Mouse (Mus musculus): ENCODE measurements at regions not wholly inside any gene's neighbourhood (a gene's known extent, or its start where the extent isn't known, plus 50 kb on each side); places are given as distances from the start of the nearest gene placed in this dataset.

DNA sequence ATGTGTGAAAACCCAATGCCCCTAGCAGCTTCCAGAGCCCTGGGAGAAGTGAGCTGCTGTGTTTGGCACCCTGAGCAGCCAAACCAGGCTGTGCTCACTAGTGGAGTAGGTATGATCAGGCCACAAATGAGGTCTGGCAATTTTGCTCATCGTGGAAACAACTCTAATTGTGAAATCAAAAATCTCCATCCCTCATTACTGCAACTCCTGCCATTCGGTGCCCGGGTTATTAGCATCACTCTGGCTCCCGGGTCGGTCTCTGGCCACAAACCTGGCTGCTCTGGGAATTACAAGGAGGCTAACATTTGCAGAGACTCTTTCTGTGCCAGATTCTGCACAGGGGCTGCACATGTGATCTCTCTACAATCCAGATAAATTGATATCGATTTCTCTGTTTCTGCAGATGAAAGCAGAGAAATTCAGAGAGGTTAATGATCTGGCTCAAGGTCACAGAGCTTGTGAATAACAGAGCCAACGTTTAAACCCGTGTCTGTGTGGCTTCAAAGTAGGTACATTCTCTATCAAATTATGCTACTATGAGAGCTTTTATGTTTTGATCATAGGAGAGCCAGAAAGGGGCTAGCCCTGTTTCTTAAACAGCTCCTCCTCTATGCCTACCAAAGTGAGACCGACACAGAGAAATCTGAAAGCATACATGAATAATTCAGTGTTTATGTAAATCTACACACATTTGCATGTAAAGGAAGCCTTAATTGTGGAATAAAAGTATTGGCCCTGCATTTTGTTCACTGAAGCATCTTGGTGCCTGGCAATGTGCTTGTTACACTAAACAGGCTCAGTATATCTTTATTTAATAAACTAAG is 398.7 kb upstream of the Igfbp7 start:
- H3K9me3 ChIP-seq: no peaks in the 10 kb centered on the region
- ATAC-seq (ENCODE audit: low FRiP score): no peak
- no peaks in the 10 kb centered on the region for H3K36me3 ChIP-seq
- H3K27ac ChIP-seq: peak overlapping the region; percentile 69
- no peak overlapping the region for H3K9ac ChIP-seq
- H3K4me1 ChIP-seq (replicated peaks): peaks cover 35% of the 10 kb centered on the region
- no peak overlapping the region for H3K4me3 ChIP-seq
- H3K4me2 ChIP-seq: 0 out of 2 replicates have a peak overlapping the region, but pooled peaks have one; percentile 4
- WGBS: 21% methylated on average over 9 of the region's 9 CpGs
- no peaks in the 10 kb centered on the region for H3K27me3 ChIP-seq

DNA sequence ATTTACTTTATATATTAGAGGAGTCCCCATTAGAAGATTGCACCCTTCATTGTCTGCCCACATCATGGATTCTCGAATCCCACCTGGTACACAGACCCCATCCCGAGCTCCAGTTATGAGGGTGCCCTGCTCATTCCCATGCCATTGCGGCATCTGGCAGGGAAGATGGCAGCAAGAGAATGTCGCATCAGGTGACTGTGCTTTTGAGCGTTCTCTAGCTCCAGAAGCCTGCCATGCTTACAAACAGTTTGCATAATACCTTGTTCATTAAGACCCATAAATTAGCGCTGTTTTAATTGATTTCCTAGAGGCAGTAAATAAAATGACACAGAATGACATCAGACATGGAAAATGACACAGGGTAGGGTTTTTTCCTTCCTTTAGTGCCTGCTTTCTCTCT is 398.0 kb upstream of the Igfbp7 start:
- no peak overlapping the region for H3K27ac ChIP-seq
- WGBS: 72% methylated on average over 6 of the region's 6 CpGs
- H3K27me3 ChIP-seq: no peaks in the 10 kb centered on the region
- H3K4me3 ChIP-seq: no peak overlapping the region
- no peak overlapping the region for H3K4me2 ChIP-seq
- H3K9me3 ChIP-seq: no peaks in the 10 kb centered on the region
- peaks cover 35% of the 10 kb centered on the region for H3K4me1 ChIP-seq (replicated peaks)
- no peak overlapping the region for H3K9ac ChIP-seq
- ATAC-seq (ENCODE audit: low FRiP score): no peak
- no peaks in the 10 kb centered on the region for H3K36me3 ChIP-seq

GRCm38 (mm10) chr5:77805303-77805702 is 397.5 kb upstream of the Igfbp7 start:
- ATAC-seq (ENCODE audit: low FRiP score): no peak
- Histone ChIP-seq H3K4me1 (replicated peaks) (peaks cover 35% of the 10 kb centered on the region), H3K36me3 (no peaks in the 10 kb centered on the region), H3K4me3 (no peak overlapping the region), H3K27me3 (no peaks in the 10 kb centered on the region), H3K9me3 (no peaks in the 10 kb centered on the region), H3K27ac (no peak overlapping the region), H3K9ac (no peak overlapping the region), H3K4me2 (no peak overlapping the region)
- 77% methylated on average over 1 of the region's 1 CpGs for WGBS

DNA sequence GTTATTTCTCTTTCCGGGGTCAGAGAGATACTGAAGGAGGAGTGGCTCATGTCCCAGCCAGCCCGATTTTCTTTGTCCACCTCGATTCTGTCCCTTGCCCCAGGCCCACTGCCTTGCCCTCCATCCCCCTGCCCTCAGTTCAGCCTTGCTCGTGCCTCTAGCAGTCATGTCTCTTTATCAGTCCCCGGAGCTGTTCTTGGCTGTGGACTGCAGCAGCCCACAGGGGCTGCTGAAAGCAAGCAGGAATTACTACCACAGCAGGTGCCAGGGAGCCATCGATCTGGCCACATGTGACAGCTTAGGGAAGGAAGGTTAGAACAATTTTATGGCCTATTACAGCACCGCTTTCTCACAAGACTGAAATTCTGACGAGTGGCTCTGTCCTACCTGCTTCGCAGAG is 396.3 kb upstream of the Igfbp7 start:
- Histone ChIP-seq H3K9me3 (no peaks in the 10 kb centered on the region), H3K27ac (peak overlapping the region; percentile 70), H3K9ac (0 out of 2 replicates have a peak overlapping the region, but pooled peaks have one; percentile 4), H3K27me3 (no peaks in the 10 kb centered on the region), H3K36me3 (no peaks in the 10 kb centered on the region), H3K4me3 (no peak overlapping the region), H3K4me1 (replicated peaks) (peaks cover 32% of the 10 kb centered on the region), H3K4me2 (0 out of 2 replicates have a peak overlapping the region, but pooled peaks have one; percentile 6)
- 43% methylated on average over 9 of the region's 9 CpGs for WGBS
- peak; percentile 18; the same call in 1 of the 2 replicates for ATAC-seq (ENCODE audit: low FRiP score)

DNA sequence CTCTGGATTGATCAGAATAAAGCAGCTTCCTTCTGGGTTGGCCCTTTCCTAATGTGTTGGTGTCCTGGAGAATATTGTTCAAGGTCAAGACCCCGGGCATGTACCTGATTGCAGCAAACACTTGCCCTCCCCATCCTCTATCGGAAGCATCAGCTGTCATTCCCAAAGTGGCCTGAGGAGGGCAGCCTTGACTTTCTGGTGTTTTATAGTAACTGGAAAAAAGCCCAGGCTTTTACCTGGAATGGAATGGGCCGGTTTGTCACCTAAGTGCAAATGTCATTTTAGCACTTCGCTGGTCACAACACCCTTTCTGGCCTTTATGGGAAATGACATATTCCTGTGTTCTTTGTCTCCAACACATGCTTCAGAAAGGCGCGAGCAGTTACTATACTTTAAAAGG is 395.7 kb upstream of the Igfbp7 start:
- Histone ChIP-seq H3K9ac (no peak overlapping the region), H3K27ac (peak overlapping the region; percentile 70), H3K9me3 (no peaks in the 10 kb centered on the region), H3K4me2 (0 out of 2 replicates have a peak overlapping the region, but pooled peaks have one; percentile 6), H3K36me3 (no peaks in the 10 kb centered on the region), H3K4me3 (no peak overlapping the region), H3K27me3 (no peaks in the 10 kb centered on the region), H3K4me1 (replicated peaks) (peaks cover 28% of the 10 kb centered on the region)
- WGBS: 54% methylated on average over 6 of the region's 6 CpGs
- no peak for ATAC-seq (ENCODE audit: low FRiP score)

- Histone ChIP-seq H3K4me3 (no peak overlapping the region), H3K4me1 (replicated peaks) (peaks cover 3% of the 10 kb centered on the region; the same call in 1 of the 2 replicates), H3K9me3 (no peaks in the 10 kb centered on the region), H3K27ac (no peak overlapping the region), H3K27me3 (no peaks in the 10 kb centered on the region), H3K4me2 (no peak overlapping the region), H3K9ac (no peak overlapping the region), H3K36me3 (no peaks in the 10 kb centered on the region)
- no peak for ATAC-seq (ENCODE audit: low FRiP score)
- WGBS: 71% methylated on average over 3 of the region's 3 CpGs
Measured at GRCm38 (mm10) chr5:77796960-77797359, 389.1 kb upstream of the Igfbp7 start.

DNA sequence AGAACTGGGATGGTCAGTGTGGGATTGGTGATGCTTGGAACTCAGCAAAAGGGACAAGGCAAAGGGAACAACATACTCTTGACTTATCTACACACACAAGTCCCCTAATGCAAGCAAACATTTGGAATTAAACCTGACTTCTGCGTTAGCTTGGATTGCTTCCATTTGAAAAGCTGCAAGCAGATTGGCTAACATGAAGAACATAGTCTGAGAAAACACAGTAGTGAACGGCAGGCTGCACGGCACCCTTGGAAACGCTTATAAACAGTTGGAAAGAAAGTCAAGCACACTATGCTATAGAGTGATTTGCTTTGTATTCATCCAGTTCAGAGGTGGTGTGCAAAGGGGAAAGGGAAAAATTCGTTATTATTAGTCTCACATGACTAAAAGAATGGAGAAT is 387.9 kb upstream of the Igfbp7 start:
- Histone ChIP-seq H3K36me3 (no peaks in the 10 kb centered on the region), H3K4me1 (replicated peaks) (peaks cover 3% of the 10 kb centered on the region; the same call in 1 of the 2 replicates), H3K27me3 (no peaks in the 10 kb centered on the region), H3K9me3 (no peaks in the 10 kb centered on the region), H3K4me2 (no peak overlapping the region), H3K4me3 (no peak overlapping the region), H3K9ac (no peak overlapping the region), H3K27ac (no peak overlapping the region)
- ATAC-seq (ENCODE audit: low FRiP score): no peak
- WGBS: 73% methylated on average over 5 of the region's 5 CpGs

DNA sequence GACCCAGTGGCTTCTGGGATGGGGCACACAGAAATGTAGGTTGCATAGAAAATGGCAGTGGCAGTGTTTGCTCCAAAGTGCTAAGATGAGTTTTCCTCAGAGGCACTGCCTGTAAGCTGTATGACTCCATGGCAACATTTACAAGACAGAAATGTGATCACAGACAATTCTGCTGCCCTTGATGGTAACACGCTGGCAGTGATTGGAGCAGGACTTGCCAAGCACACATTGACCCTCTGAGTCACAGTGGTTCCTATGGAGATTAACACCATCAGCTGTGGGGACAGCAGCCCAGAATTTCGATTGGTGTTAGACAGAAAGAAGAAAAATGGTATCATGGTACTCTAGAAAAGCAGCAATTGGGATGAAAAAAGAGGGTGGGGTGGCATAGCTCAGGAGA is 376.1 kb upstream of the Igfbp7 start:
- H3K4me2 ChIP-seq: no peak overlapping the region
- ATAC-seq (ENCODE audit: low FRiP score): 0 out of 2 replicates have a peak, but pooled peaks have one; percentile 61
- H3K27me3 ChIP-seq: no peaks in the 10 kb centered on the region
- H3K4me1 ChIP-seq (replicated peaks): no peaks in the 10 kb centered on the region
- no peak overlapping the region for H3K9ac ChIP-seq
- H3K9me3 ChIP-seq: no peaks in the 10 kb centered on the region
- H3K4me3 ChIP-seq: no peak overlapping the region
- H3K36me3 ChIP-seq: no peaks in the 10 kb centered on the region
- WGBS: 67% methylated on average over 2 of the region's 2 CpGs
- no peak overlapping the region for H3K27ac ChIP-seq

- peak overlapping the region; percentile 66 for H3K27ac ChIP-seq
- 0 out of 2 replicates have a peak, but pooled peaks have one; percentile 24 for ATAC-seq (ENCODE audit: low FRiP score)
Measured at GRCm38 (mm10) chr5:77762426-77763042, 354.7 kb upstream of the Igfbp7 start.

DNA sequence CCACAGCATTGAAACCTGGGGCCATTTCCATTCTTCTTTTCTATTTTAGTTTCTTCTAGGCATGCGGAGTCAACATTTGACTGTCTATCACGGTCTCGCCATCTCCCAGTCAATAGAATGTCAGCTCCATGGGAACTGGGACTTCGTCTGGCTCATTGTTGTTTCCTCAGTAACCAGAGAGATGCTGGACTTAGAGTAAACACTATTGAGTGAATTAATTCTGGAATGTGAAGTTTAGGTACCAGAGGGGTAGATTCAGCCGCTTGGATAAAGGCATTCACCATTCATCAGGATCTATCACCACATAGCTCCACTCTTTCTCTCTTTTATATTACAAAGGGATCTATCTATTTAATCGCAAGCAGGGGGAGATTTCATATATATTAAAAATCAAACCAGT is 354.2 kb upstream of the Igfbp7 start:
- Histone ChIP-seq H3K4me3 (no peak overlapping the region), H3K27ac (peak overlapping the region; percentile 66; the same call in 1 of the 2 replicates), H3K9ac (no peak overlapping the region), H3K27me3 (no peaks in the 10 kb centered on the region), H3K4me2 (no peak overlapping the region), H3K36me3 (no peaks in the 10 kb centered on the region), H3K9me3 (no peaks in the 10 kb centered on the region), H3K4me1 (replicated peaks) (0 out of 2 replicates have a peak, but pooled peaks cover 3% of the 10 kb centered on the region)
- WGBS: 65% methylated on average over 6 of the region's 6 CpGs
- no peak; the same call in 1 of the 2 replicates for ATAC-seq (ENCODE audit: low FRiP score)

More at GRCm38 (mm10) chr5:77762426-77763042, 354.7 kb upstream of the Igfbp7 start:
- Histone ChIP-seq H3K9ac (no peak overlapping the region), H3K27me3 (no peaks in the 10 kb centered on the region), H3K4me1 (replicated peaks) (0 out of 2 replicates have a peak, but pooled peaks cover 3% of the 10 kb centered on the region), H3K4me3 (no peak overlapping the region), H3K36me3 (no peaks in the 10 kb centered on the region), H3K4me2 (no peak overlapping the region), H3K9me3 (no peaks in the 10 kb centered on the region)
- 63% methylated on average over 6 of the region's 6 CpGs for WGBS

DNA sequence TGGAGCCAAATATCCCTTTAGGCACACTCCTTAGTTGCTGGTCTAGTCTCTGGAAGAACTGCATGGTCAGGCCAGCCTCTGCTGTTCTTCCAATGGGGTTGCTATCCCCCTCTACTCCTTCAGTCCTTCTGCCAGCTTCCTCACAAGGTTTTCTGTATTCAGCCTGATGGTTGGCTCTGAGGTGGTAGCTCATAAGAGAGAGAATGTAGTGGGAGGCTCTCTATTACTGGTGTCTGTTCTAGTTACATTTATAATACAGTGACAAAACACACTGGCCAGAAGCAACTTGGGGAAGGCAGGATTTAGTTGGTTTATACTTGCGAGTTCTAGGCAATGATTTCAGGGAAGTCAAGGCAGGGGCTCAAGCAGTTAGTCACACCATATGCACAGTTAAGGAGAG is 341.1 kb upstream of the Igfbp7 start:
- ATAC-seq (ENCODE audit: low FRiP score): no peak
- Histone ChIP-seq H3K4me2 (no peak overlapping the region), H3K4me3 (no peak overlapping the region), H3K9me3 (no peaks in the 10 kb centered on the region), H3K27me3 (no peaks in the 10 kb centered on the region), H3K9ac (no peak overlapping the region), H3K4me1 (replicated peaks) (peaks cover 4% of the 10 kb centered on the region), H3K36me3 (no peaks in the 10 kb centered on the region), H3K27ac (no peak overlapping the region)
- WGBS: 90% methylated on average over 1 of the region's 1 CpGs

- 68% methylated on average over 5 of the region's 5 CpGs for WGBS
- 0 out of 2 replicates have a peak, but pooled peaks have one; percentile 63 for ATAC-seq (ENCODE audit: low FRiP score)
- no peak overlapping the region for H3K4me2 ChIP-seq
Measured at GRCm38 (mm10) chr5:77746604-77747003, 338.8 kb upstream of the Igfbp7 start.

More at GRCm38 (mm10) chr5:77746604-77747003, 338.8 kb upstream of the Igfbp7 start:
- Histone ChIP-seq H3K27ac (peak overlapping the region; percentile 23; the same call in 1 of the 2 replicates), H3K9me3 (no peaks in the 10 kb centered on the region), H3K36me3 (no peaks in the 10 kb centered on the region), H3K4me3 (no peak overlapping the region), H3K9ac (no peak overlapping the region), H3K27me3 (no peaks in the 10 kb centered on the region), H3K4me1 (replicated peaks) (peaks cover 4% of the 10 kb centered on the region)

All from hindbrain, embryonic 13.5 days (tissue).